Mouse (Mus musculus) ES-E14 (cell line): ENCODE measurements around the gene Sytl3.

Experiments
- HCFC1 ChIP-seq: IDR thresholded peaks from 2 replicates; pipeline ENCODE4 v1.6.1; 2012; ENCODE audit warnings: low read length, inconsistent platforms, borderline replicate concordance; ENCODE audit not compliant: insufficient read depth
- MAFK ChIP-seq: IDR thresholded peaks from 2 replicates; pipeline ENCODE4 v1.6.1; 2014; ENCODE audit warnings: mild to moderate bottlenecking, low read depth, low read length, inconsistent platforms; ENCODE audit not compliant: insufficient read depth

- TF ChIP-seq HCFC1 (no peak), MAFK (no peak)
Measured at GRCm38 (mm10) chr17:6740331-6741170, 81.7 kb downstream of the Sytl3 start.
